19 mouse cellular contexts compared by ENCODE assay signal in genomic region chr4:81925611-81926010, GRCm38 (mm10).
"Had no signal": no experiment of that assay in that cellular context is flagged by ENCODE, and none has a peak within 500 bp of the region (broad histone marks: within the 10 kb centered on the region; RNA-seq: fewer than 3 reads in every experiment).

No protein-coding gene starts in this region.

- H3K4me2 ChIP-seq: liver, embryonic 11.5 days; liver, embryonic 15.5 days; midbrain, embryonic 11.5 days; midbrain, embryonic 15.5 days; neural tube, embryonic 13.5 days had no signal

- DNase-seq: kidney, postnatal 10 days; kidney, postnatal 4 days; lung, adult 2 months; lung, postnatal 10 days; retina, postnatal 1 day; right cerebral cortex, postnatal 4 days; spleen, adult 18-20 months; thymus, adult 18-20 months; thymus, postnatal 14 days had no signal

- ATAC-seq: midbrain, embryonic 15.5 days had no signal

- H3K9ac ChIP-seq: liver, embryonic 15.5 days; midbrain, embryonic 15.5 days; neural tube, embryonic 13.5 days had no signal

- H3K9me3 ChIP-seq: limb, embryonic 10.5 days; liver, embryonic 15.5 days; megakaryocyte, embryonic 14.5 days; midbrain, embryonic 15.5 days; neural tube, embryonic 13.5 days had no signal

- H3K4me3 ChIP-seq: layer of hippocampus, adult 2 months; left cerebral cortex, adult 2 months; limb, embryonic 10.5 days; liver, embryonic 15.5 days; megakaryocyte, embryonic 14.5 days; midbrain, embryonic 15.5 days; neural tube, embryonic 13.5 days had no signal

- H3K4me1 ChIP-seq: liver, embryonic 15.5 days; megakaryocyte, embryonic 14.5 days; midbrain, embryonic 15.5 days; neural tube, embryonic 13.5 days had no signal

- H3K27me3 ChIP-seq: liver, embryonic 15.5 days; megakaryocyte, embryonic 14.5 days; midbrain, embryonic 15.5 days; neural tube, embryonic 13.5 days had no signal

- H3K27ac ChIP-seq: layer of hippocampus, adult 2 months; left cerebral cortex, adult 2 months; limb, embryonic 10.5 days; liver, embryonic 15.5 days; macrophage; midbrain, embryonic 15.5 days; neural tube, embryonic 13.5 days had no signal

- H3K36me3 ChIP-seq: limb, embryonic 10.5 days; liver, embryonic 15.5 days; midbrain, embryonic 15.5 days; neural tube, embryonic 13.5 days had no signal
